Mouse (Mus musculus) neural tube, embryonic 11.5 days (tissue): ENCODE data around the gene Mob3c. TPM values are rescaled to one million over a fixed set of nuclear protein-coding genes. Genes with fewer than 3 reads are reported as not detected.

ENCODE experiments used
- ATAC-seq: fragments of 200-750 bp; cut with Nextera tagmentation; 2 replicates; pipeline ENCODE4 v1.8.0; 2017; ENCODE audit warnings: moderate number of reproducible peaks, mild to moderate bottlenecking, moderate TSS enrichment, moderate library complexity; ENCODE audit not compliant: insufficient read depth, low FRiP score, low TSS enrichment
- DNase-seq: peaks from one replicate; pipeline ENCODE4 v3.0.0-alpha.2; 2015; ENCODE audit warnings: low spot score
- H3K27ac ChIP-seq: fragments of 300-500 bp; sonication (generic); 2 replicates; pipeline ENCODE4 v1.5.1; 2014; ENCODE audit warnings: low read depth, mild to moderate bottlenecking, low read length
- H3K27me3 ChIP-seq: fragments of 300-500 bp; sonication (generic); 2 replicates; pipeline ENCODE4 v1.6.1; 2014; ENCODE audit warnings: mild to moderate bottlenecking, low read length, mixed read lengths; ENCODE audit not compliant: control insufficient read depth, insufficient read depth
- H3K36me3 ChIP-seq: fragments of 300-500 bp; sonication (generic); 2 replicates; pipeline ENCODE4 v1.6.1; 2014; ENCODE audit warnings: mild to moderate bottlenecking, low read length, moderate library complexity, mixed read lengths; ENCODE audit not compliant: control insufficient read depth, insufficient read depth
- H3K4me1 ChIP-seq: fragments of 300-500 bp; sonication (generic); 2 replicates; pipeline ENCODE4 v1.6.1; 2014; ENCODE audit warnings: low read length, mixed read lengths; ENCODE audit not compliant: control insufficient read depth, insufficient read depth
- H3K4me2 ChIP-seq: fragments of 300-500 bp; sonication (generic); 2 replicates; pipeline ENCODE4 v1.6.1; 2014; ENCODE audit warnings: low read depth, mild to moderate bottlenecking, moderate library complexity
- H3K4me3 ChIP-seq: fragments of 300-500 bp; sonication (generic); 2 replicates; pipeline ENCODE4 v1.5.1; 2014; ENCODE audit warnings: low read depth, low read length
- H3K9ac ChIP-seq: fragments of 300-500 bp; sonication (generic); 2 replicates; pipeline ENCODE4 v1.6.1; 2014; ENCODE audit warnings: mild to moderate bottlenecking, low read length
- H3K9me3 ChIP-seq: fragments of 300-500 bp; sonication (generic); 2 replicates; pipeline ENCODE4 v1.6.1; 2016; ENCODE audit warnings: low read length; ENCODE audit not compliant: control insufficient read depth
- WGBS: fragments of 180-500 bp; shearing (Covaris S2); extraction: QIAGEN DNeasy Blood & Tissue Kit; methylation state at CpG from one replicate; pipeline ENCODE4 v1.1.7; 2014; 5-methylcytosine and 5-hydroxymethylcytosine counted together
- polyA plus RNA-seq: library from polyadenylated mRNA; unstranded; fragments of >200 nt; fragmentation: Nextera tagmentation; extraction: Ambion mirVana; gene quantifications from 2 replicates; pipeline ENCODE4 v1.2.1, GENCODE M21; 2014

The Mob3c gene
- polyA plus RNA-seq, 1 experiment from 2014 or later: 4.1 TPM

GRCm38 (mm10) chr4:115838696-115839641 is 11.1 kb downstream of the Mob3c start, which contains the start of gene Mknk1:
Gene Mknk1, plus strand, starts transcription at chr4:115839198.
- Histone ChIP-seq H3K9ac (peak within 1 kb of the TSS; percentile 60), H3K4me3 (peak within 1 kb of the TSS; percentile 62), H3K4me1 (0 out of 2 replicates have a peak, but pooled peaks cover 3% of the 10 kb centered on the region), H3K4me2 (peak within 1 kb of the TSS; percentile 60), H3K27ac (no peak within 1 kb of the TSS), H3K36me3 (no peaks in the 10 kb centered on the region), H3K9me3 (no peaks in the 10 kb centered on the region), H3K27me3 (no peaks in the 10 kb centered on the region)
- DNase-seq: peak; percentile 92
- ATAC-seq: peak; percentile 93
- WGBS: 3% methylated on average over 51 of the region's 51 CpGs

- no peak overlapping the region for H3K9ac ChIP-seq
- no peak for ATAC-seq
- 0 out of 2 replicates have a peak, but pooled peaks cover 3% of the 10 kb centered on the region for H3K4me1 ChIP-seq
- 53% methylated on average over 4 of the region's 4 CpGs for WGBS
- H3K36me3 ChIP-seq: no peaks in the 10 kb centered on the region
- H3K4me3 ChIP-seq: no peak overlapping the region; the same call in 1 of the 2 replicates
- H3K9me3 ChIP-seq: no peaks in the 10 kb centered on the region
- H3K27me3 ChIP-seq: no peaks in the 10 kb centered on the region
- H3K27ac ChIP-seq: no peak overlapping the region
- peak overlapping the region; percentile 60 for H3K4me2 ChIP-seq
- DNase-seq: no peak
These were observed 12.1 kb downstream of the Mob3c start for GRCm38 (mm10) chr4:115839956-115840355.

GRCm38 (mm10) chr4:115840842-115841241 is 12.9 kb downstream of the Mob3c start:
- WGBS: 87% methylated on average over 4 of the region's 4 CpGs

GRCm38 (mm10) chr4:115846656-115847055 is 18.8 kb downstream of the Mob3c start:
- Histone ChIP-seq H3K36me3 (no peaks in the 10 kb centered on the region), H3K27ac (no peak overlapping the region), H3K4me3 (no peak overlapping the region), H3K27me3 (no peaks in the 10 kb centered on the region), H3K4me1 (no peaks in the 10 kb centered on the region), H3K9ac (no peak overlapping the region), H3K9me3 (no peaks in the 10 kb centered on the region), H3K4me2 (no peak overlapping the region)
- ATAC-seq (no peak), DNase-seq (peak; percentile 19)
- 60% methylated on average over 2 of the region's 2 CpGs for WGBS

More at GRCm38 (mm10) chr4:115840842-115841241, 12.9 kb downstream of the Mob3c start:
- Histone ChIP-seq H3K9me3 (no peaks in the 10 kb centered on the region), H3K27me3 (no peaks in the 10 kb centered on the region), H3K27ac (no peak overlapping the region), H3K9ac (no peak overlapping the region), H3K36me3 (no peaks in the 10 kb centered on the region), H3K4me3 (no peak overlapping the region), H3K4me1 (0 out of 2 replicates have a peak, but pooled peaks cover 3% of the 10 kb centered on the region), H3K4me2 (no peak overlapping the region)
- no peak for ATAC-seq
- DNase-seq: no peak

- Histone ChIP-seq H3K9me3 (no peaks in the 10 kb centered on the region), H3K4me1 (no peaks in the 10 kb centered on the region), H3K36me3 (no peaks in the 10 kb centered on the region), H3K27me3 (no peaks in the 10 kb centered on the region), H3K9ac (no peak overlapping the region), H3K27ac (no peak overlapping the region), H3K4me2 (no peak overlapping the region), H3K4me3 (no peak overlapping the region)
- no peak for ATAC-seq
- DNase-seq: no peak
- WGBS: 72% methylated on average over 5 of the region's 5 CpGs
These were observed 19.5 kb downstream of the Mob3c start for GRCm38 (mm10) chr4:115847377-115847776.

- WGBS: 100% methylated on average over 1 of the region's 1 CpGs
- Histone ChIP-seq H3K9ac (no peak overlapping the region), H3K27ac (no peak overlapping the region), H3K4me1 (no peaks in the 10 kb centered on the region), H3K9me3 (no peaks in the 10 kb centered on the region), H3K36me3 (no peaks in the 10 kb centered on the region), H3K4me2 (no peak overlapping the region), H3K27me3 (no peaks in the 10 kb centered on the region), H3K4me3 (no peak overlapping the region)
- no peak for DNase-seq
- no peak for ATAC-seq
These were observed 20.2 kb downstream of the Mob3c start for GRCm38 (mm10) chr4:115848083-115848482.

- no peaks in the 10 kb centered on the region for H3K9me3 ChIP-seq
- H3K27me3 ChIP-seq: no peaks in the 10 kb centered on the region
- 60% methylated on average over 8 of the region's 8 CpGs for WGBS
- ATAC-seq: no peak
- no peak overlapping the region for H3K9ac ChIP-seq
- no peaks in the 10 kb centered on the region for H3K36me3 ChIP-seq
- no peak overlapping the region for H3K4me2 ChIP-seq
- H3K4me3 ChIP-seq: no peak overlapping the region
- H3K27ac ChIP-seq: no peak overlapping the region
- no peak for DNase-seq
- no peaks in the 10 kb centered on the region for H3K4me1 ChIP-seq
These were observed 21.2 kb downstream of the Mob3c start for GRCm38 (mm10) chr4:115848990-115849677.

- Histone ChIP-seq H3K4me2 (no peak overlapping the region), H3K9me3 (no peaks in the 10 kb centered on the region), H3K9ac (no peak overlapping the region), H3K36me3 (no peaks in the 10 kb centered on the region), H3K27me3 (no peaks in the 10 kb centered on the region), H3K4me3 (no peak overlapping the region), H3K4me1 (no peaks in the 10 kb centered on the region; the same call in 1 of the 2 replicates), H3K27ac (no peak overlapping the region)
- ATAC-seq (no peak), DNase-seq (no peak)
- 78% methylated on average over 2 of the region's 2 CpGs for WGBS
These were observed 22.2 kb downstream of the Mob3c start for GRCm38 (mm10) chr4:115850111-115850510.
